Mouse (Mus musculus) bone marrow, adult 2 months (tissue): ENCODE measurements around the gene Creb5. TPM values are rescaled to one million over a fixed set of nuclear protein-coding genes. Genes with fewer than 3 reads are reported as not detected.

Experiments used
- H3K27ac ChIP-seq: fragments of 200-500 bp; 2 replicates; pipeline ENCODE4 v1.5.1; 2012; ENCODE audit warnings: low read depth, mild to moderate bottlenecking, control low read depth, inconsistent platforms, low read length; ENCODE audit not compliant: control insufficient read depth, poor library complexity, insufficient read depth
- H3K4me1 ChIP-seq: fragments of 200-500 bp; 2 replicates; pipeline ENCODE4 v1.6.1; 2011; ENCODE audit warnings: low read length; ENCODE audit not compliant: control insufficient read depth, insufficient read depth
- H3K4me3 ChIP-seq: fragments of 200-500 bp; replicated peaks from 2 replicates; pipeline ENCODE3; 2011; ENCODE audit warnings: mild to moderate bottlenecking, low read depth, low read length, control low read depth; ENCODE audit not compliant: control insufficient read depth
- CTCF ChIP-seq: fragments of 200-500 bp; IDR thresholded peaks from 2 replicates; pipeline ENCODE4 v1.5.1; 2011; ENCODE audit warnings: low read length, control low read depth; ENCODE audit not compliant: control insufficient read depth, insufficient read depth
- POLR2A ChIP-seq: fragments of 200-500 bp; IDR thresholded peaks from 2 replicates; pipeline ENCODE4 v1.6.1; 2011; ENCODE audit warnings: low read depth, mild to moderate bottlenecking, control low read depth, low read length, borderline replicate concordance; ENCODE audit not compliant: control insufficient read depth
- WGBS: fragments of 180-500 bp; shearing (Covaris S2); methylation state at CpG from one replicate; pipeline ENCODE4 v1.1.7; 2018; 5-methylcytosine and 5-hydroxymethylcytosine counted together
- polyA plus RNA-seq: library from polyadenylated mRNA; stranded (reverse); fragments of >200 nt; gene quantifications from 2 replicates; pipeline ENCODE4 v1.2.4, GENCODE M21; 2011; ENCODE audit warnings: low replicate concordance; ENCODE audit not compliant: missing spikeins, insufficient read depth, insufficient read length

Creb5 gene
- polyA plus RNA-seq, 1 experiment = 4.0 TPM

DNA sequence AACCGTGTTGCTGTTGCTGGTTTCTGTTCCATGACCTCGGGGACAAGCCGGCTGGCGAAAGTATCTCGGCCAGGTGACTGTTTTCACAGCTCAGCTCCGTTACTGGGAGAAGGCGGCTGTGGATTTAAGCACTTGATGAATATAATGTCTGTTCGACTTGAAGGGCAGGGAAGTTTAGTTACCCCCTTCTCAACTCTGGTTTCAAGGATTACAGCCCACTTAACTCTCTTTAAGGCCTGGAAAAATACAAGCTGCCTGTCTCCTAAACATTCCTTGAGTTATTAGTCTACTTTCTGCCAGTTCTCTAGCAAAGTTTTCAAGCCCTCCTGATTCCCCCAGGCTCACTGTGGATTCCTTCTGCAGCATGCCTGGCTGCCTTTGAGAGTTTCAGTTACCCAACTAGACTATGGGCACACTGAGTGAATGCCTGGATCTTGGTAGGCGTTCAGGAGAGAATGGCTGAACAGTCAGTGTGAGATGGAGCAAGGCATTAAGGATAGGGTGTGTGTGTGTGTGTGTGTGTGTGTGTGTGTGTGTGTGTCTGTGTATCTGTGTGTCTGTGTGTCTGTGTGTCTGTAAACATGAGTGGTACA, 184.0 kb downstream of the Creb5 start:
- 75% methylated on average over 9 of the region's 9 CpGs for WGBS
- H3K4me3 ChIP-seq = no peak overlapping the region
- TF ChIP-seq POLR2A (no peak), CTCF (no peak)
- H3K4me1 ChIP-seq = no peaks in the 10 kb centered on the region; the same call in 1 of the 2 replicates
- no peak overlapping the region for H3K27ac ChIP-seq

- WGBS = 86% methylated on average over 7 of the region's 7 CpGs
- Histone ChIP-seq H3K4me3 (no peak overlapping the region), H3K27ac (no peak overlapping the region), H3K4me1 (no peaks in the 10 kb centered on the region; the same call in 1 of the 2 replicates)
- TF ChIP-seq POLR2A = no peak
- TF ChIP-seq CTCF = no peak
Measured at GRCm38 (mm10) chr6:53472751-53473150, 185.7 kb downstream of the Creb5 start.

DNA sequence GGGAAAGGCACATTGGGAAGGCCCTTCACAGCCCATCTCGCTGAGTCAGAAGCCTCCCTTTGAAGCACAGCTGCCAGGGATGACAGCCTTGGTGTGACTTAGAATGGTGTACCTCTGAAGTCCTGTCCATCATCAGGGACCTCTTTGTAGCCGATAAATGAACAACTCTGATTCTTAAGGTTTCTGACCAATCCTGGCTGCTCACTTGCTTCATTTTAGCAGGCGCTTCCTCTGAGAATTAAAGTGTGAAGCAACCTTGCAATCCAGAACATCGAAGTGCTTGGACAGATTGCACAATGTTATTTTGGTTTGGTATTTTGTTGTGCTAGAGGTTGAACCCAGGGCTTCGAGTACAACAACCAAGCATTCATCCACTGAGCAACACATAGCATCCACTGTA, 190.4 kb downstream of the Creb5 start:
- Histone ChIP-seq H3K27ac (no peak overlapping the region), H3K4me3 (no peak overlapping the region), H3K4me1 (no peaks in the 10 kb centered on the region)
- 67% methylated on average over 5 of the region's 5 CpGs for WGBS
- TF ChIP-seq POLR2A (no peak), CTCF (no peak)

- no peak for TF ChIP-seq POLR2A
- peak; percentile 36; the same call in 1 of the 2 replicates for TF ChIP-seq CTCF
- WGBS = 81% methylated on average over 6 of the region's 6 CpGs
- H3K4me1 ChIP-seq = no peaks in the 10 kb centered on the region
- H3K27ac ChIP-seq = no peak overlapping the region
- no peak overlapping the region for H3K4me3 ChIP-seq
Measured at GRCm38 (mm10) chr6:53490917-53491316, 203.8 kb downstream of the Creb5 start.

DNA sequence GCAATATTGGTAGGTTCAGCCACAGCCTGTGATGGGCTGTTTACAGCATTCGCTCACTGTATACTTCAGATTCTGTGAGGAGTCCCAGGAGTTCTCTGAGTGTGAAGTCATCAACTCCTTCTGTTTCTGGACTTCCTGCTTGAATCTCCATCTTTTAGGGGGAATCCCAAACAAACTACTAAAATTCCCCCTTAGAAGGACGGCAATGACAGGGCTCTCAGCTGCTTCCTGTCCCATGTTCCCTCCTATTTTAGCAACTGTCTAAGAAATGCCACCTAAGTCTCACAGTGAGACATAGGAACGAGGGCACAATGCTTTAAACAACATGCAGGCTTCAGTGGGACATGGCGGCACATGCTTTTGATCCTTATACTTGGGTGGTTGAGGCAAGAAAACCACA, 204.3 kb downstream of the Creb5 start:
- Histone ChIP-seq H3K4me3 (no peak overlapping the region), H3K27ac (no peak overlapping the region), H3K4me1 (no peaks in the 10 kb centered on the region)
- TF ChIP-seq POLR2A (no peak), CTCF (no peak)
- WGBS = 74% methylated on average over 4 of the region's 4 CpGs

- Histone ChIP-seq H3K4me1 (no peaks in the 10 kb centered on the region), H3K4me3 (no peak overlapping the region), H3K27ac (no peak overlapping the region)
- no peak for TF ChIP-seq POLR2A
- TF ChIP-seq CTCF = no peak
- WGBS = 22% methylated on average over 5 of the region's 5 CpGs
Measured at GRCm38 (mm10) chr6:53493864-53494263, 206.8 kb downstream of the Creb5 start.

- Histone ChIP-seq H3K4me3 (no peak overlapping the region), H3K27ac (no peak overlapping the region), H3K4me1 (no peaks in the 10 kb centered on the region)
- TF ChIP-seq POLR2A (no peak), CTCF (no peak)
- WGBS = 77% methylated on average over 5 of the region's 5 CpGs
Measured at GRCm38 (mm10) chr6:53495667-53496066, 208.6 kb downstream of the Creb5 start.

- Histone ChIP-seq H3K4me3 (no peak overlapping the region), H3K4me1 (no peaks in the 10 kb centered on the region), H3K27ac (no peak overlapping the region)
- TF ChIP-seq CTCF (no peak), POLR2A (no peak)
- 31% methylated on average over 4 of the region's 4 CpGs for WGBS
Measured at GRCm38 (mm10) chr6:53496325-53496753, 209.3 kb downstream of the Creb5 start.
